Mouse (Mus musculus) embryonic stem cell, embryonic (primary cell): ENCODE measurements at regions not wholly inside any gene's neighbourhood (a gene's known extent, or its start where the extent isn't known, plus 50 kb on each side); places are given as distances from the start of the nearest gene placed in this dataset.

Experiments used
- CTCF ChIA-PET, 4 experiments: fragments of 300-600 bp in 2 of 4; fragments of 350-600 bp in 2 of 4; sonication (Branson Sonifier 250); formaldehyde crosslinking; loops; one replicate each; lab custom pipeline; 2022; ENCODE audit warnings: inconsistent platforms in 2 of 4; lab: Charles Lee
- POLR2A ChIA-PET, 4 experiments: fragments of 300-600 bp in 2 of 4; fragments of 350-600 bp in 2 of 4; sonication (Branson Sonifier 250); formaldehyde crosslinking; loops; one replicate each; lab custom pipeline; 2022; ENCODE audit warnings: antibody characterized with exemption in 4 of 4, inconsistent platforms in 1 of 4; lab: Charles Lee

- CTCF ChIA-PET = no interaction called here
- POLR2A ChIA-PET = no interaction called here
Measured at GRCm38 (mm10) chr5:67552865-67553264, 54.8 kb upstream of the Shisa3 start.
